Mouse (Mus musculus): ENCODE data around the gene Rps19bp1. TPM values are rescaled to one million over a fixed set of nuclear protein-coding genes. Genes with fewer than 3 reads are reported as not detected.

Gene Rps19bp1
- polyA plus RNA-seq, 1 experiment from 2014 or later: 43.3 TPM

GRCm38 (mm10) chr15:80254847-80255645 lies 9.1 kb downstream of the Rps19bp1 start, which contains the start of gene Atf4:
Gene Atf4, plus strand, starts transcription at chr15:80255184.
- peak within 1 kb of the TSS; percentile 88 for H3K4me2 ChIP-seq (replicated peaks; ENCODE audit: low read depth)
- peak within 1 kb of the TSS; percentile 98 for H3K4me3 ChIP-seq (ENCODE audit: low read depth, low read length)
- DNase-seq (ENCODE audit: low spot score) (peak; percentile 98), ATAC-seq (ENCODE audit: low FRiP score, low TSS enrichment) (peak; percentile 91)
- peak within 1 kb of the TSS; percentile 100 for H3K27ac ChIP-seq (replicated peaks)
- under 1% methylated on average over 62 of the region's 62 CpGs for WGBS
- no peaks in the 10 kb centered on the region for H3K9me3 ChIP-seq (ENCODE audit: control insufficient read depth, low read length)
- TF ChIP-seq EP300 (optimal IDR thresholded peaks at IDR 0.05) (peak; percentile 95), CTCF (IDR thresholded peaks at IDR 0.05; ENCODE audit: low read depth) (no peak)
- no peaks in the 10 kb centered on the region for H3K27me3 ChIP-seq (ENCODE audit: control insufficient read depth, insufficient read depth, low read length)
- H3K4me1 ChIP-seq (replicated peaks; ENCODE audit: control insufficient read depth, insufficient read depth): peaks cover 9% of the 10 kb centered on the region
- peak within 1 kb of the TSS; percentile 100 for H3K9ac ChIP-seq (ENCODE audit: low read length)
- peaks cover 23% of the 10 kb centered on the region for H3K36me3 ChIP-seq (ENCODE audit: control insufficient read depth, insufficient read depth, low read length)

- Histone ChIP-seq H3K27ac (replicated peaks) (peak overlapping the region; percentile 100), H3K36me3 (ENCODE audit: control insufficient read depth, insufficient read depth, low read length) (peaks cover 29% of the 10 kb centered on the region), H3K9me3 (ENCODE audit: control insufficient read depth, low read length) (no peaks in the 10 kb centered on the region), H3K9ac (ENCODE audit: low read length) (peak overlapping the region; percentile 68), H3K4me2 (replicated peaks; ENCODE audit: low read depth) (peak overlapping the region; percentile 88), H3K4me1 (replicated peaks; ENCODE audit: control insufficient read depth, insufficient read depth) (peaks cover 9% of the 10 kb centered on the region), H3K27me3 (ENCODE audit: control insufficient read depth, insufficient read depth, low read length) (no peaks in the 10 kb centered on the region), H3K4me3 (ENCODE audit: low read depth, low read length) (peak overlapping the region; percentile 98)
- ATAC-seq (ENCODE audit: low FRiP score, low TSS enrichment) (no peak), DNase-seq (ENCODE audit: low spot score) (peak; percentile 69)
- TF ChIP-seq EP300 (optimal IDR thresholded peaks at IDR 0.05): no peak
- TF ChIP-seq CTCF (IDR thresholded peaks at IDR 0.05; ENCODE audit: low read depth): no peak
- 14% methylated on average over 6 of the region's 6 CpGs for WGBS
These were observed 9.9 kb downstream of the Rps19bp1 start for GRCm38 (mm10) chr15:80254207-80254606.

- Histone ChIP-seq H3K4me1 (replicated peaks; ENCODE audit: control insufficient read depth, insufficient read depth) (peaks cover 9% of the 10 kb centered on the region), H3K27ac (replicated peaks) (peak overlapping the region; percentile 100), H3K36me3 (ENCODE audit: control insufficient read depth, insufficient read depth, low read length) (peaks cover 35% of the 10 kb centered on the region), H3K9ac (ENCODE audit: low read length) (no peak overlapping the region), H3K27me3 (ENCODE audit: control insufficient read depth, insufficient read depth, low read length) (no peaks in the 10 kb centered on the region), H3K9me3 (ENCODE audit: control insufficient read depth, low read length) (no peaks in the 10 kb centered on the region), H3K4me2 (replicated peaks; ENCODE audit: low read depth) (no peak overlapping the region), H3K4me3 (ENCODE audit: low read depth, low read length) (no peak overlapping the region)
- TF ChIP-seq CTCF (IDR thresholded peaks at IDR 0.05; ENCODE audit: low read depth) (no peak), EP300 (optimal IDR thresholded peaks at IDR 0.05) (no peak)
- DNase-seq (ENCODE audit: low spot score) (no peak), ATAC-seq (ENCODE audit: low FRiP score, low TSS enrichment) (no peak)
- 22% methylated on average over 2 of the region's 2 CpGs for whole genome bisulfite sequencing
These were observed 10.6 kb downstream of the Rps19bp1 start for GRCm38 (mm10) chr15:80253530-80253929.

- Histone ChIP-seq H3K9ac (ENCODE audit: low read length) (no peak overlapping the region), H3K36me3 (ENCODE audit: control insufficient read depth, insufficient read depth, low read length) (peaks cover 39% of the 10 kb centered on the region), H3K9me3 (ENCODE audit: control insufficient read depth, low read length) (no peaks in the 10 kb centered on the region), H3K27ac (replicated peaks) (no peak overlapping the region; the same call in 1 of the 2 replicates), H3K4me2 (replicated peaks; ENCODE audit: low read depth) (no peak overlapping the region), H3K4me3 (ENCODE audit: low read depth, low read length) (no peak overlapping the region), H3K27me3 (ENCODE audit: control insufficient read depth, insufficient read depth, low read length) (no peaks in the 10 kb centered on the region), H3K4me1 (replicated peaks; ENCODE audit: control insufficient read depth, insufficient read depth) (peaks cover 2% of the 10 kb centered on the region; the same call in 1 of the 2 replicates)
- DNase-seq (ENCODE audit: low spot score) (no peak), ATAC-seq (ENCODE audit: low FRiP score, low TSS enrichment) (no peak)
- WGBS: 74% methylated on average over 6 of the region's 6 CpGs
- TF ChIP-seq EP300 (optimal IDR thresholded peaks at IDR 0.05): no peak
- no peak for TF ChIP-seq CTCF (IDR thresholded peaks at IDR 0.05; ENCODE audit: low read depth)
These were observed 13.5 kb downstream of the Rps19bp1 start for GRCm38 (mm10) chr15:80250586-80250985.

GRCm38 (mm10) chr15:80249672-80250071 lies 14.4 kb downstream of the Rps19bp1 start:
- ATAC-seq (ENCODE audit: low FRiP score, low TSS enrichment): no peak
- WGBS: 96% methylated on average over 10 of the region's 10 CpGs
- H3K36me3 ChIP-seq (ENCODE audit: control insufficient read depth, insufficient read depth, low read length): peaks cover 42% of the 10 kb centered on the region

GRCm38 (mm10) chr15:80248596-80248995 lies 15.5 kb downstream of the Rps19bp1 start:
- H3K9ac ChIP-seq (ENCODE audit: low read length): no peak overlapping the region
- 96% methylated on average over 1 of the region's 1 CpGs for whole genome bisulfite sequencing
- ATAC-seq (ENCODE audit: low FRiP score, low TSS enrichment) (no peak), DNase-seq (ENCODE audit: low spot score) (no peak)
- no peak overlapping the region for H3K4me2 ChIP-seq (replicated peaks; ENCODE audit: low read depth)
- no peaks in the 10 kb centered on the region for H3K4me1 ChIP-seq (replicated peaks; ENCODE audit: control insufficient read depth, insufficient read depth)
- no peaks in the 10 kb centered on the region for H3K9me3 ChIP-seq (ENCODE audit: control insufficient read depth, low read length)
- H3K27ac ChIP-seq (replicated peaks): no peak overlapping the region
- peaks cover 42% of the 10 kb centered on the region for H3K36me3 ChIP-seq (ENCODE audit: control insufficient read depth, insufficient read depth, low read length)
- H3K4me3 ChIP-seq (ENCODE audit: low read depth, low read length): no peak overlapping the region
- no peaks in the 10 kb centered on the region for H3K27me3 ChIP-seq (ENCODE audit: control insufficient read depth, insufficient read depth, low read length)
- TF ChIP-seq EP300 (optimal IDR thresholded peaks at IDR 0.05) (no peak), CTCF (IDR thresholded peaks at IDR 0.05; ENCODE audit: low read depth) (no peak)

More at GRCm38 (mm10) chr15:80249672-80250071, 14.4 kb downstream of the Rps19bp1 start:
- TF ChIP-seq EP300 (optimal IDR thresholded peaks at IDR 0.05) (no peak), CTCF (IDR thresholded peaks at IDR 0.05; ENCODE audit: low read depth) (no peak)
- Histone ChIP-seq H3K4me1 (replicated peaks; ENCODE audit: control insufficient read depth, insufficient read depth) (peaks cover 2% of the 10 kb centered on the region; the same call in 1 of the 2 replicates), H3K27ac (replicated peaks) (no peak overlapping the region), H3K9me3 (ENCODE audit: control insufficient read depth, low read length) (no peaks in the 10 kb centered on the region), H3K4me2 (replicated peaks; ENCODE audit: low read depth) (no peak overlapping the region), H3K4me3 (ENCODE audit: low read depth, low read length) (no peak overlapping the region), H3K27me3 (ENCODE audit: control insufficient read depth, insufficient read depth, low read length) (no peaks in the 10 kb centered on the region), H3K9ac (ENCODE audit: low read length) (no peak overlapping the region)
- DNase-seq (ENCODE audit: low spot score): no peak

Measured in stomach, postnatal 0 days (tissue).